Mouse (Mus musculus): ENCODE measurements around the gene Gm21970. TPM values are rescaled to one million over a fixed set of nuclear protein-coding genes. Genes with fewer than 3 reads are reported as not detected.

Gm21970 gene
- polyA plus RNA-seq, 1 experiment = not detected

GRCm38 (mm10) chr16:91427461-91427860 is 35.9 kb downstream of the Gm21970 start:
- no peaks in the 10 kb centered on the region for H3K27me3 ChIP-seq (ENCODE audit: control insufficient read depth, insufficient read depth, insufficient read length)
- H3K4me3 ChIP-seq = no peak overlapping the region
- TF ChIP-seq TCF3 (IDR thresholded peaks at IDR 0.05; ENCODE audit: insufficient read length, low read depth) (no peak), CEBPB (IDR thresholded peaks at IDR 0.05; ENCODE audit: insufficient read depth, poor library complexity, severe bottlenecking) (no peak), USF1 (IDR thresholded peaks at IDR 0.05; ENCODE audit: low read depth) (no peak), MYOD1 (IDR thresholded peaks at IDR 0.05; ENCODE audit: control insufficient read depth in 1 of 3, insufficient read length in 2 of 3, low read depth in 2 of 3) (no peak), REST (IDR thresholded peaks at IDR 0.05; ENCODE audit: insufficient read depth, insufficient read length) (no peak)
- no peak overlapping the region for H3K4me2 ChIP-seq (ENCODE audit: low read depth)
- H3K36me3 ChIP-seq (ENCODE audit: control insufficient read depth, insufficient read depth) = peaks cover 9% of the 10 kb centered on the region
- H3K79me2 ChIP-seq (ENCODE audit: control insufficient read depth, insufficient read depth) = no peaks in the 10 kb centered on the region
- no peak overlapping the region for H3ac ChIP-seq (ENCODE audit: control insufficient read depth, insufficient read length)

GRCm38 (mm10) chr16:91428259-91428865 is 36.8 kb downstream of the Gm21970 start:
- Histone ChIP-seq H3K4me3 (no peak overlapping the region), H3K27me3 (ENCODE audit: control insufficient read depth, insufficient read depth, insufficient read length) (peaks cover 2% of the 10 kb centered on the region), H3K79me2 (ENCODE audit: control insufficient read depth, insufficient read depth) (no peaks in the 10 kb centered on the region), H3K36me3 (ENCODE audit: control insufficient read depth, insufficient read depth) (peaks cover 9% of the 10 kb centered on the region), H3K4me2 (ENCODE audit: low read depth) (no peak overlapping the region), H3ac (ENCODE audit: control insufficient read depth, insufficient read length) (no peak overlapping the region)
- TF ChIP-seq POLR2AphosphoS2 (IDR thresholded peaks at IDR 0.05; ENCODE audit: insufficient read length, low read depth) (no peak), TCF3 (IDR thresholded peaks at IDR 0.05; ENCODE audit: insufficient read length, low read depth) (no peak), MYOD1 (IDR thresholded peaks at IDR 0.05; ENCODE audit: control insufficient read depth in 1 of 3, insufficient read length in 2 of 3, low read depth in 2 of 3) (no peak), E2F4 (IDR thresholded peaks at IDR 0.05; ENCODE audit: insufficient read depth) (no peak), TCF12 (IDR thresholded peaks at IDR 0.05; ENCODE audit: insufficient read depth, poor library complexity, severe bottlenecking) (no peak), USF1 (IDR thresholded peaks at IDR 0.05; ENCODE audit: low read depth) (no peak), CEBPB (IDR thresholded peaks at IDR 0.05; ENCODE audit: insufficient read depth, poor library complexity, severe bottlenecking) (no peak), REST (IDR thresholded peaks at IDR 0.05; ENCODE audit: insufficient read depth, insufficient read length) (no peak), MAX (IDR thresholded peaks at IDR 0.05; ENCODE audit: low read depth) (no peak), POLR2A (IDR thresholded peaks at IDR 0.05; ENCODE audit: insufficient read length, low read depth) (no peak), MYOG (IDR thresholded peaks at IDR 0.05; ENCODE audit: control insufficient read depth in 1 of 3, insufficient read depth in 1 of 3, insufficient read length in 2 of 3, low read depth in 2 of 3) (no peak), SRF (IDR thresholded peaks at IDR 0.05; ENCODE audit: control insufficient read depth, insufficient read length, low read depth) (no peak)

GRCm38 (mm10) chr16:91432720-91433328 is 41.3 kb downstream of the Gm21970 start:
- no peak for TF ChIP-seq POLR2A (IDR thresholded peaks at IDR 0.05; ENCODE audit: insufficient read length, low read depth)
- no peak for TF ChIP-seq SRF (IDR thresholded peaks at IDR 0.05; ENCODE audit: control insufficient read depth, insufficient read length, low read depth)
- no peak for TF ChIP-seq MAX (IDR thresholded peaks at IDR 0.05; ENCODE audit: low read depth)
- TF ChIP-seq REST (IDR thresholded peaks at IDR 0.05; ENCODE audit: insufficient read depth, insufficient read length) = no peak
- no peak for TF ChIP-seq E2F4 (IDR thresholded peaks at IDR 0.05; ENCODE audit: insufficient read depth)
- no peak for TF ChIP-seq CEBPB (IDR thresholded peaks at IDR 0.05; ENCODE audit: insufficient read depth, poor library complexity, severe bottlenecking)
- TF ChIP-seq POLR2AphosphoS2 (IDR thresholded peaks at IDR 0.05; ENCODE audit: insufficient read length, low read depth) = no peak
- TF ChIP-seq TCF12 (IDR thresholded peaks at IDR 0.05; ENCODE audit: insufficient read depth, poor library complexity, severe bottlenecking) = no peak
- Histone ChIP-seq H3K4me3 (no peak overlapping the region), H3K79me2 (ENCODE audit: control insufficient read depth, insufficient read depth) (no peaks in the 10 kb centered on the region), H3K4me2 (ENCODE audit: low read depth) (no peak overlapping the region), H3K27me3 (ENCODE audit: control insufficient read depth, insufficient read depth, insufficient read length) (peaks cover 23% of the 10 kb centered on the region), H3K36me3 (ENCODE audit: control insufficient read depth, insufficient read depth) (no peaks in the 10 kb centered on the region), H3ac (ENCODE audit: control insufficient read depth, insufficient read length) (no peak overlapping the region)

- no peaks in the 10 kb centered on the region for H3K79me2 ChIP-seq (ENCODE audit: control insufficient read depth, insufficient read depth)
- H3K27me3 ChIP-seq (ENCODE audit: control insufficient read depth, insufficient read depth, insufficient read length) = peaks cover 23% of the 10 kb centered on the region
- no peak for TF ChIP-seq REST (IDR thresholded peaks at IDR 0.05; ENCODE audit: insufficient read depth, insufficient read length)
- TF ChIP-seq POLR2AphosphoS2 (IDR thresholded peaks at IDR 0.05; ENCODE audit: insufficient read length, low read depth) = no peak
- no peak for TF ChIP-seq TCF3 (IDR thresholded peaks at IDR 0.05; ENCODE audit: insufficient read length, low read depth)
- TF ChIP-seq MYOD1 (IDR thresholded peaks at IDR 0.05; ENCODE audit: control insufficient read depth in 1 of 3, insufficient read length in 2 of 3, low read depth in 2 of 3) = no peak
- no peak for TF ChIP-seq USF1 (IDR thresholded peaks at IDR 0.05; ENCODE audit: low read depth)
- no peak for TF ChIP-seq SRF (IDR thresholded peaks at IDR 0.05; ENCODE audit: control insufficient read depth, insufficient read length, low read depth)
- TF ChIP-seq TCF12 (IDR thresholded peaks at IDR 0.05; ENCODE audit: insufficient read depth, poor library complexity, severe bottlenecking) = no peak
- TF ChIP-seq POLR2A (IDR thresholded peaks at IDR 0.05; ENCODE audit: insufficient read length, low read depth) = no peak
- TF ChIP-seq CEBPB (IDR thresholded peaks at IDR 0.05; ENCODE audit: insufficient read depth, poor library complexity, severe bottlenecking) = no peak
- no peak for TF ChIP-seq MYOG (IDR thresholded peaks at IDR 0.05; ENCODE audit: control insufficient read depth in 1 of 3, insufficient read depth in 1 of 3, insufficient read length in 2 of 3, low read depth in 2 of 3)
- no peak for TF ChIP-seq E2F4 (IDR thresholded peaks at IDR 0.05; ENCODE audit: insufficient read depth)
- no peak for TF ChIP-seq MAX (IDR thresholded peaks at IDR 0.05; ENCODE audit: low read depth)
- H3K4me2 ChIP-seq (ENCODE audit: low read depth) = no peak overlapping the region
- H3ac ChIP-seq (ENCODE audit: control insufficient read depth, insufficient read length) = no peak overlapping the region
- no peak overlapping the region for H3K4me3 ChIP-seq
- no peaks in the 10 kb centered on the region for H3K36me3 ChIP-seq (ENCODE audit: control insufficient read depth, insufficient read depth)
These were observed 41.9 kb downstream of the Gm21970 start for GRCm38 (mm10) chr16:91433329-91433933.
